Comparison of ENCODE assay signal across 8 mouse cellular contexts in the genomic region with DNA sequence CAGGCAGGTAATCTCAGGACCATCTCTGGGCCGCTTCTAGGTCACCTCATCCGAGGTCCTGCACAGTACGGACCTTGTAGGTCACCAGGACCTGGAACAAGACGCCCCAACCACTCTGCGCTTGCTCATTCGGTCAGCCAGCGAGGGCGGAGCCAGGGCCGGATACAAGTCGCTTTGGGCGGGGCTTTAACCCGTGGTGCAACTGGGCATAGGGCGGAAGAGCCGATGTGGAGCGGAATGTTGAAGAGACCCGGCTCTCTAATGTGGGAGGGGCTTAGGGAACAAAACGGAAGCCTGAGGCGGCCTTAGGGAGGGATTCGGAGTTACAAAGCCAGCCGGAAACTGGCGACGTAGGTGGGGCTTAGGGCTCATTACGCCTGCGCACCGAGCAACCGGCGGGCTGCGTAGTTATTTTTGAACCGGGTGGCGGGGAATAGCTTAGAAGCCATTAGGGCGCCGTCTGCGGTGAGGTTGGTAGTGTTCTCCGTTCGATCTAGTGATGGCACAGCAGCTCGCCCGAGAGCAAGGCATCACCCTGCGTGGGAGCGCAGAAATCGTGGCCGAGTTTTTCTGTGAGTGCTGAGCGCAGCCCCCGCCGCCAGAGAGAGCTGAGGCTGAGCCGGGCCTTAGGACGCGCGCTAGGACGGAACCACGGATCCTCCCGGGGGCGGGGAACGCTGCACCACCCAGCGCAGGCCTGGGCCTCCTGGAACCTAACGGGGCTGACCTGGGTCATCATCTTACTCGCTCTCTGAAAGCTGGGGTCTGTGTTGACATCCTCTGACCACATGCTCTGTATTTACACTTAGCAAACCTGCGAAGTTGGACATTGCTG. TPM values are rescaled to one million over a fixed set of nuclear protein-coding genes. Genes with fewer than 3 reads are reported as not detected.
DNase-seq lines count a peak whose midpoint lies in the region; ATAC-seq lines count a peak whose summit lies in the region.

Gene Mad2l1, plus strand, starts transcription at position 363 of the 835 bp plus-strand sequence.

- peak; percentile 98 to 99 for DNase-seq in adrenal gland, adult (ENCODE audit: inconsistent age in 2 of 2, low spot score in 1 of 2)
- peak; percentile 100 for DNase-seq in embryo, embryonic 10.5 days (ENCODE audit: low spot score)
- DNase-seq in gastrocnemius, postnatal 14 days: peak; percentile 98
- peak; percentile 94 to 99 for DNase-seq in left cerebral cortex, postnatal 10 days (ENCODE audit: extremely low spot score in 1 of 2, low spot score in 2 of 2)
- DNase-seq in right cerebral cortex, postnatal 25 days: peak; percentile 94
- DNase-seq in urinary bladder, postnatal 4 days (ENCODE audit: low spot score in 2 of 2): peak; percentile 95

- ATAC-seq in inflammation-experienced regulatory T-cells, adult 6 months: peak; percentile 94
- peak; percentile 96 for ATAC-seq in megakaryocyte-erythroid progenitor cell, adult 5-6 weeks (replicated peaks; ENCODE audit: low FRiP score, low TSS enrichment, poor library complexity, severe bottlenecking)

- intact Hi-C loops in gastrocnemius, postnatal 14 days (cut with DNase I; ENCODE audit: low total_unique reads): no loop called here
- intact Hi-C loops in left cerebral cortex, postnatal 10 days (cut with DNase I): loop anchor here (10.0 kb wide), 2 partner anchors 620 to 1410 kb away; no protein-coding TSS in a partner anchor

RNA-seq across cellular contexts. Expression of gene Mad2l1, which starts in this region (rescaled TPM):
- total RNA-seq in gastrocnemius, postnatal 14 days (2021): 1 to 10 TPM; 3.8 to 4.1 TPM
- polyA plus RNA-seq in inflammation-experienced regulatory T-cells, adult 6 months (2017; shearing (Covaris generic)): 100 to 1,000 TPM in 1 of 3 experiments, 10 to 100 TPM in 2; 27.1 to 108 (median 32.2) TPM
- total RNA-seq in left cerebral cortex, postnatal 10 days (2021): 10 to 100 TPM; 12.1 to 13.1 TPM
- total RNA-seq in megakaryocyte-erythroid progenitor cell, adult 5-6 weeks (2014; fragmentation: Nextera tagmentation): 92.8 and 111 TPM in 2 replicates
- 104 and 127 TPM in 2 replicates for total RNA-seq in megakaryocyte-erythroid progenitor cell, adult 5-6 weeks (2017)

Comparison
In these comparisons a context has a peak if more than half of its experiments do, and no peak if none do; other contexts are left out.
1. Peak in every context shown above with its lines: DNase-seq and ATAC-seq.
2. RNA of gene Mad2l1 (total RNA-seq): 92.8 to 127 TPM in megakaryocyte-erythroid progenitor cell, adult 5-6 weeks; 12.1 to 13.1 TPM in left cerebral cortex, postnatal 10 days and 3.8 to 4.1 TPM in gastrocnemius, postnatal 14 days; every median in the first group is over 4 times any median in the second.